Mouse (Mus musculus) stomach, embryonic 14.5 days (tissue): ENCODE measurements at regions not wholly inside any gene's neighbourhood (a gene's known extent, or its start where the extent isn't known, plus 50 kb on each side); places are given as distances from the start of the nearest gene placed in this dataset.

Source experiments
- ATAC-seq: fragments of 200-750 bp; cut with Nextera tagmentation; 2 replicates; pipeline ENCODE4 v1.8.0; 2017; ENCODE audit warnings: low read depth, moderate TSS enrichment; ENCODE audit not compliant: insufficient number of reproducible peaks, insufficient read depth, low FRiP score
- H3K27ac ChIP-seq: fragments of 300-500 bp; sonication (generic); 2 replicates; pipeline ENCODE4 v1.5.1; 2014; ENCODE audit warnings: mild to moderate bottlenecking, low read length, moderate library complexity, mixed read lengths
- H3K27me3 ChIP-seq: fragments of 300-500 bp; sonication (generic); 2 replicates; pipeline ENCODE4 v1.6.1; 2014; ENCODE audit warnings: low read length, control low read depth, mixed read lengths; ENCODE audit not compliant: control insufficient read depth, insufficient read depth
- H3K36me3 ChIP-seq: fragments of 300-500 bp; sonication (generic); 2 replicates; pipeline ENCODE4 v1.6.1; 2014; ENCODE audit warnings: mild to moderate bottlenecking, control low read depth, low read length, moderate library complexity, mixed read lengths; ENCODE audit not compliant: control insufficient read depth, insufficient read depth
- H3K4me1 ChIP-seq: fragments of 300-500 bp; sonication (generic); 2 replicates; pipeline ENCODE4 v1.6.1; 2014; ENCODE audit warnings: low read length, control low read depth, mixed read lengths; ENCODE audit not compliant: control insufficient read depth, insufficient read depth
- H3K4me2 ChIP-seq: fragments of 300-500 bp; sonication (generic); replicated peaks from 2 replicates; pipeline ENCODE4 v1.6.1; 2014; ENCODE audit warnings: low read depth, low read length, control low read depth
- H3K4me3 ChIP-seq: fragments of 300-500 bp; sonication (generic); 2 replicates; pipeline ENCODE4 v1.5.1; 2014; ENCODE audit warnings: low read depth, low read length, control low read depth
- H3K9ac ChIP-seq: fragments of 300-500 bp; sonication (generic); replicated peaks from 2 replicates; pipeline ENCODE4 v1.6.1; 2014; ENCODE audit warnings: low read depth, mild to moderate bottlenecking, control low read depth, low read length, moderate library complexity, mixed read lengths
- H3K9me3 ChIP-seq: fragments of 300-500 bp; sonication (generic); 2 replicates; pipeline ENCODE4 v1.6.1; 2016; ENCODE audit warnings: low read depth, low read length, control low read depth; ENCODE audit not compliant: control insufficient read depth
- WGBS: fragments of 180-500 bp; shearing (Covaris S2); extraction: QIAGEN DNeasy Blood & Tissue Kit; methylation state at CpG from one replicate; pipeline ENCODE4 v1.1.7; 2014; 5-methylcytosine and 5-hydroxymethylcytosine counted together

DNA sequence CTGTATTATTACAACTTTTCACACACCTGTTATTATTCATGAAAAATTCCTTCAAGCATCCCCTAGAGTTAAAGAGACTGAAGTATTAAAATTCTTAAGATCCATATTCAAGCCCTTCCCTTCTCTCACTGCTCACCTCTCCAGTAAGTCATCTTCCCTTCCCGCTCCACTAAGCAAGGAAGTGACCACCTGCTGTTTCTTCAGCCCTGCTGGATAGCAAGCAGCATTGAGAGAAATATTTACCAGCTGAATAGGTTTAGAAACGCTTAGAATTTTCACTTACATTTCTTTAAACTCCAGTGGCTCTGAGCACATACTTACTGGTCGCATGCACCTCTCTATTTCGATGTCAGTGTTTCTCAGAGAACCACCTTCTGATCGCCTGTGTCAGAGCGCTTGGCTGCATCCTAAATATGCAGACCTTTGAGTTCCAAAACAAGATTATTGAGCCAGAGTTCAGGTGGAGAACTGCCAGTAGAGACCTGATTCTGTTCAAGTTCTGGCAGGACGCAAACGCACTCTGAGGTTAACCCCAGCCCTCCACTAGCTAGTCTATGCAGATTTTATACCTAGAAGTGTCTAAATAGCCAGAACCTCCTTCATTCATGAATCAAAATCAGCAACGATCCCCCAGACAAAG, 314.9 kb downstream of the Mllt3 start:
- ATAC-seq = no peak
- Histone ChIP-seq H3K27me3 (no peaks in the 10 kb centered on the region), H3K4me1 (no peaks in the 10 kb centered on the region), H3K4me2 (no peak overlapping the region), H3K27ac (no peak overlapping the region), H3K4me3 (no peak overlapping the region), H3K36me3 (no peaks in the 10 kb centered on the region), H3K9ac (no peak overlapping the region), H3K9me3 (no peaks in the 10 kb centered on the region)
- WGBS = 61% methylated on average over 9 of the region's 9 CpGs

DNA sequence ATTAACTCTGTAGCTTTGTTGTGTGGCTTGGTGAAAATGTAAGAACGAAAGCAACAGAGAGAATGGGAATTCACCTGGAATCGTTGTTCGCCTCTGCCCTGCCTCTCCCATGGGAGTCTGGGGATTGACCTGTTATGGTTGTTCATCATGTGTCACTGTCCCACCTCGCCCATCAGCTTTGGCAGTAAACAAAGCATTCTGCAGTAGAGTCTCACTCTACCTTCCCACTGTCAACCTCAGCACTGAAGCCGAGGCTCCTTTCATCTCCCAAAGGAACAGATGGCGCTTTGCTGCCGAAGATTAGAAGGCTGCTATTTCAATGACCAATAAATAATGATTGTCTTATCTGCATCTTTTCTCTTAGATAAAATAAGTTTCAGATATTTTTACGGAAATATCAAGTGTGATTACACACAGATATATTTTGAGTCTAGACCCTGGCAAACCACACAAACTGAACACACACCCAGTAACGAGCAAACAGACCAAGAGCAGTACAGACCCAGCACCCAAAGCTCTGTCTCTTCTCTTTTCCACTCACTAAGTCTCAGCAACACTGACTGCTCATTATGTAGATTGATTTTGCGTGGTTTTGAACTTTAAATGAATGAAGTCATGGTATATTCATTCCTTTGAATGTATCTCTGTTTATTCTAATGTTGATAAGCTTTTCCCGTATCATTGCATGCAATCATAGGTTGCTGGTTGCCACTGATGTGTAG, 317.8 kb downstream of the Mllt3 start:
- Histone ChIP-seq H3K4me3 (no peak overlapping the region), H3K27me3 (no peaks in the 10 kb centered on the region), H3K9ac (no peak overlapping the region), H3K36me3 (no peaks in the 10 kb centered on the region), H3K9me3 (no peaks in the 10 kb centered on the region), H3K27ac (no peak overlapping the region), H3K4me1 (peaks cover 3% of the 10 kb centered on the region; the same call in 1 of the 2 replicates), H3K4me2 (no peak overlapping the region)
- 62% methylated on average over 11 of the region's 11 CpGs for WGBS
- ATAC-seq = no peak

DNA sequence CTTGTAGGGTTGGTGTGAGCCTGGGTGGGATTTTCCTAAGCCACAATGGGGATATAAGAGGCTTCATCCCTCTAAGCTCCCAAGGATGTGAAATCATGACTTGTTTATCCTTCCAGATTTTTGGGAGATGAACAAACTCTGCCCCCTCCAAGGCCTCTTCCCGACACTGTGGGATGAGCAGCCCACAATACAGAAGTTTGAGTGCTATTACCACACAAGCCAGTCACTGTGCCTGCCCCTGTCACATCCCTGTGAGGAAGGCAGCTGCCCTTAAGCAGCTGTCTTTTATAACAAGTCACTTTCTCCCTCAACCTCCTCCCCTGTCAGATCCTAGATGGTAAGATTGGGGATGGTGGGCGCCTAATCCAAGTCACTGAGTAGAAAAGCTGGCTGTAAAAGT, 320.5 kb downstream of the Mllt3 start:
- Histone ChIP-seq H3K27ac (no peak overlapping the region), H3K4me1 (peaks cover 7% of the 10 kb centered on the region), H3K4me2 (no peak overlapping the region), H3K9me3 (no peaks in the 10 kb centered on the region), H3K27me3 (no peaks in the 10 kb centered on the region), H3K9ac (no peak overlapping the region), H3K4me3 (no peak overlapping the region), H3K36me3 (no peaks in the 10 kb centered on the region)
- no peak for ATAC-seq
- WGBS = 53% methylated on average over 2 of the region's 2 CpGs

DNA sequence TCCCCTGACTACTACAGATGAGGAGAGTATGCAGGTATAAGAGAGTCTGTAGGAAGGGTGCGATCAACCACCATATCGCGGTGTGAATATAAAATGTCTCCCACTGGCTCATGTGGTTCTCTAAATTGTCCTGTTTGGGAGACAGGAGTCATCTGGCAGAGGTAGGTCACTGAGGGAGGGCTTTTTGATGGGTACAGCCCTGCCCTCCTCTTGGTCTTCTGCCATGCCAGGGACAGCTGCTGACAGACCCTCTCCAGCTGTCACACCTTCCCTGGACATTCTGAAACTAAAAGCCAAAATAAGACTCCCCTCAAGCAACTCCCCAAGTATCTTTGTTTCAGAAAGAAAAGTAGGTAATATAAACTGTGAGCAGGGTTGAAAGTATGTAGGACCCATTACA, 320.9 kb downstream of the Mllt3 start:
- H3K36me3 ChIP-seq = no peaks in the 10 kb centered on the region
- H3K27ac ChIP-seq = no peak overlapping the region
- H3K4me1 ChIP-seq = peaks cover 7% of the 10 kb centered on the region
- no peaks in the 10 kb centered on the region for H3K27me3 ChIP-seq
- no peak overlapping the region for H3K4me3 ChIP-seq
- WGBS = 90% methylated on average over 3 of the region's 3 CpGs
- H3K9me3 ChIP-seq = no peaks in the 10 kb centered on the region
- no peak for ATAC-seq
- no peak overlapping the region for H3K9ac ChIP-seq
- H3K4me2 ChIP-seq = no peak overlapping the region

DNA sequence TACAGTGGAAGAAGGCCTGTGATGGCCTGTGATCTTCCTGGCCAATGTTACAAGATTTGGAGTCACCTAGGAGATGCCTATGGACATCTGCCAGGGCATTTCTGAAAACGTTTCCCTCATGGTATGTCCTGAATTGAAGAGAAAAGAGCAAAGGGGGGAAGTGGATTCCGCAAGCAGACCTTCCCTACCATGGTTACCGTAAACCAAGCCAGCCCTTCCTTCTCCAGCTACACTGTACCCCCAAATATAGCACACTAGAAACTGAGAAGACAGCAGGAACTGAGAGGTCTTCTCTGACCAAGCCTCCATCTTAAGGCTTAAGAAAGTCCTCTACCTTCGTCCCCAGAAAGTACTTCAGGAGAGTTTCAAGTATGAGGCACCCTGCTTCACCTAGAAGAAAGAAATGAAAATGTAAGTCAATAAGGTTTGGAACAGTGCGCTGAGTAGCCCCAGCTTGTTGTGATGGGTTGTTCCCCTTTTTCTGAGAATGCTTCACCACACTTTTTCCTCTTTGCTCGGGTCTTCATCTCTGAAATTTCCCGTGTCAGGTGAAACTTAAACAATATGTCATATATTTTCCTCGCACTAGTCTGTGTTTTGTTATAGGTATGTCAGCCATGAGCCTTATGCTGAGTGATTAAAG, 321.9 kb downstream of the Mllt3 start:
- H3K36me3 ChIP-seq = no peaks in the 10 kb centered on the region
- no peak overlapping the region for H3K9ac ChIP-seq
- H3K27ac ChIP-seq = no peak overlapping the region
- no peak for ATAC-seq
- H3K4me2 ChIP-seq = no peak overlapping the region
- H3K4me1 ChIP-seq = peaks cover 7% of the 10 kb centered on the region
- WGBS = 85% methylated on average over 8 of the region's 8 CpGs
- no peak overlapping the region for H3K4me3 ChIP-seq
- H3K9me3 ChIP-seq = no peaks in the 10 kb centered on the region
- H3K27me3 ChIP-seq = no peaks in the 10 kb centered on the region

DNA sequence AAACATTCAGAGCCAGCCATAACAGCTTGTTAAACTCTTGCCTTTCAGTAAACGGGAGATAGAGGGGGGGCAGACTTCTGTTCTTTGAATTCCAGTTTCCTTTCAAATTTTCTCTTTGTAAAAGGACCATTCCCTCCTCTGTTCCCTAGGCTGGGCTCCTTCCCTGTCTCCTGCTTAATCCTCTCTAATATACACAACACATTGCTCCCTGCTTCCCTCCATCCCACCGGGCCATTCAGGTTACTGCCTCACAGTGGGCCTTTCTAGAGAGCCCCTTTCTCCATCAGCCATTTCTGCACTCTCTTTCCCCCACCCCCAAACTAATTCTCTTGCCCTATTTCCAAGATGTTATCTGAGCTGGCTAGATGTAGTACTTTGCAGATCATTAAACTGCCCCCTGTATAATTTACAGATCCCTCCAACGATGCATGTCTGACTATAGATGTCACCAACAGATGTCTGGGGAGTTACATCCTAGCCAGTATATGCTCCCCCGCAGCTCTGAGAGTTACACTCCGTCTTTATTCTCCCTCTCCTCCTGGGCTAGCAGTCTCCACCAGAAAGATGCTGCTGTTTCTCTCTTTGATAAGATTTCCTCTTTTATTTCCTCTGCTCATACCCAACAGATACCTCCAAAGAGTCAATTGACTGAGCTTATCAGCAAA, 324.1 kb downstream of the Mllt3 start:
- H3K27me3 ChIP-seq = no peaks in the 10 kb centered on the region
- H3K4me1 ChIP-seq = peaks cover 7% of the 10 kb centered on the region
- WGBS = 13% methylated on average over 5 of the region's 5 CpGs
- H3K4me2 ChIP-seq = no peak overlapping the region
- H3K9ac ChIP-seq = no peak overlapping the region
- H3K9me3 ChIP-seq = peaks cover 3% of the 10 kb centered on the region; the same call in 1 of the 2 replicates
- no peaks in the 10 kb centered on the region for H3K36me3 ChIP-seq
- H3K4me3 ChIP-seq = no peak overlapping the region
- no peak for ATAC-seq
- no peak overlapping the region for H3K27ac ChIP-seq

DNA sequence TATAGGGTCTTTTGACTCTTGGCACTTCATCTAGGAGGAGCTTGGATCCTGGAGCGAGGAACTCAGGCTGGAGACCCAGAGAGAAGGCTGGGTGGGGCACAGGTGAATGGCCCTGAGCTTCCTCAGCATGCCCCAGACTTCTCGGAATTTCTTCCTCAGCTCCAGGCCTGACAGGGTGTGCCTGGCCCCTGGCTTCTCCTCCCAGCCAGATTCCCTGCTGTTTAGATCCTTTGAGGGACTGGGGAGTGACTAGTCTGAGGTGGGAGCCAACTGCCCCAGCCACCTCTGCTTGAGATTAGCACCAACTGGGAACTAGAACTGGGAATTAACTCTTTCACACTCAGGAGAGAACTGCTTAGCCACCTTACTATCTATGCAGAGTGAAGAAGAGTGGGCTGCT, 325.8 kb downstream of the Mllt3 start:
- H3K27ac ChIP-seq = no peak overlapping the region
- no peak overlapping the region for H3K4me2 ChIP-seq
- no peak overlapping the region for H3K4me3 ChIP-seq
- peaks cover 3% of the 10 kb centered on the region; the same call in 1 of the 2 replicates for H3K9me3 ChIP-seq
- WGBS = 54% methylated on average over 2 of the region's 2 CpGs
- H3K4me1 ChIP-seq = peaks cover 4% of the 10 kb centered on the region; the same call in 1 of the 2 replicates
- no peaks in the 10 kb centered on the region for H3K27me3 ChIP-seq
- H3K36me3 ChIP-seq = no peaks in the 10 kb centered on the region
- H3K9ac ChIP-seq = no peak overlapping the region
- ATAC-seq = no peak

DNA sequence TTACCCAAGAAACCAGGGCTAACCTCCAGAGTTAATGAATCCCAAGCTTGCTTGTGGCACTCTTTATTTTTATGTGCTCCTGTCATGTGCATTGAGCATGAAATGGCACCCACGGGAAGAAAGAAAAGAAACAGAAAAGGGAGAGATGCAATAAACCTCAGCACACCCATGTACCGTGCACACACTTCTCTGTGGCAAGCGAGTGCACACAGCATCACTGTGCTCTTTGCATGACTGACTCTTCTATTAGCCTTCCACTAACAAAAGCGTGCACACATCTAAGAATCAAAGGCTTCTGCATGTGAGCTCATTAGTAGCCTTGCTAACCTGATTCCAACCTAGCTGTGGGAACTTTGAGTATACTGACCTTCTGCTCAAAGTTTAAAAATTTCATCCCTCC, 330.3 kb downstream of the Mllt3 start:
- no peaks in the 10 kb centered on the region for H3K4me1 ChIP-seq
- no peak overlapping the region for H3K4me3 ChIP-seq
- no peak overlapping the region for H3K9ac ChIP-seq
- H3K36me3 ChIP-seq = no peaks in the 10 kb centered on the region
- WGBS = 85% methylated on average over 4 of the region's 4 CpGs
- H3K27ac ChIP-seq = no peak overlapping the region
- peaks cover 3% of the 10 kb centered on the region; the same call in 1 of the 2 replicates for H3K9me3 ChIP-seq
- H3K27me3 ChIP-seq = no peaks in the 10 kb centered on the region
- H3K4me2 ChIP-seq = no peak overlapping the region
- no peak for ATAC-seq
